Mouse (Mus musculus) embryonic facial prominence, embryonic 12.5 days (tissue): ENCODE measurements at regions not wholly inside any gene's neighbourhood (a gene's known extent, or its start where the extent isn't known, plus 50 kb on each side); places are given as distances from the start of the nearest gene placed in this dataset.

ENCODE experiments used
- ATAC-seq: fragments of 200-750 bp; cut with Nextera tagmentation; 2 replicates; pipeline ENCODE4 v1.8.0; 2017; ENCODE audit not compliant: insufficient number of reproducible peaks, insufficient read depth, low FRiP score, low TSS enrichment
- H3K27ac ChIP-seq: fragments of 300-500 bp; sonication (generic); 2 replicates; pipeline ENCODE4 v1.5.1; 2016; ENCODE audit warnings: mild to moderate bottlenecking
- H3K27me3 ChIP-seq: fragments of 300-500 bp; sonication (generic); 2 replicates; pipeline ENCODE4 v1.6.1; 2016; ENCODE audit warnings: mild to moderate bottlenecking, moderate library complexity
- H3K36me3 ChIP-seq: fragments of 300-500 bp; sonication (generic); 2 replicates; pipeline ENCODE4 v1.6.1; 2016; ENCODE audit warnings: mild to moderate bottlenecking
- H3K4me1 ChIP-seq: fragments of 300-500 bp; sonication (generic); 2 replicates; pipeline ENCODE4 v1.6.1; 2016
- H3K4me2 ChIP-seq: fragments of 300-500 bp; sonication (generic); replicated peaks from 2 replicates; pipeline ENCODE4 v1.6.1; 2016; ENCODE audit warnings: mild to moderate bottlenecking, moderate library complexity
- H3K4me3 ChIP-seq: fragments of 300-500 bp; sonication (generic); 2 replicates; pipeline ENCODE4 v1.5.1; 2016; ENCODE audit warnings: mild to moderate bottlenecking
- H3K9ac ChIP-seq: fragments of 300-500 bp; sonication (generic); 2 replicates; pipeline ENCODE4 v1.6.1; 2016; ENCODE audit warnings: mild to moderate bottlenecking, moderate library complexity
- H3K9me3 ChIP-seq: fragments of 300-500 bp; sonication (generic); 2 replicates; pipeline ENCODE4 v1.6.1; 2016; ENCODE audit warnings: mild to moderate bottlenecking, moderate library complexity
- WGBS: fragments of 180-500 bp; shearing (Covaris S2); methylation state at CpG from one replicate; pipeline ENCODE4 v1.1.7; 2016; 5-methylcytosine and 5-hydroxymethylcytosine counted together

GRCm38 (mm10) chr9:116464626-116465025 lies 289.5 kb upstream of the Tgfbr2 start:
- no peak overlapping the region for H3K27ac ChIP-seq
- H3K36me3 ChIP-seq, result no peaks in the 10 kb centered on the region
- 70% methylated on average over 2 of the region's 2 CpGs for WGBS
- no peak overlapping the region for H3K9ac ChIP-seq
- H3K4me1 ChIP-seq, result peaks cover 4% of the 10 kb centered on the region; the same call in 1 of the 2 replicates
- H3K27me3 ChIP-seq, result no peaks in the 10 kb centered on the region
- H3K4me3 ChIP-seq, result no peak overlapping the region
- H3K4me2 ChIP-seq, result no peak overlapping the region
- H3K9me3 ChIP-seq, result no peaks in the 10 kb centered on the region
- ATAC-seq, result no peak

- Histone ChIP-seq H3K9me3 (no peaks in the 10 kb centered on the region), H3K36me3 (no peaks in the 10 kb centered on the region), H3K4me2 (no peak overlapping the region), H3K27ac (no peak overlapping the region), H3K27me3 (no peaks in the 10 kb centered on the region), H3K4me3 (no peak overlapping the region), H3K4me1 (no peaks in the 10 kb centered on the region), H3K9ac (no peak overlapping the region)
- 73% methylated on average over 2 of the region's 2 CpGs for WGBS
- ATAC-seq, result no peak
Measured at GRCm38 (mm10) chr9:116462232-116462631, 287.1 kb upstream of the Tgfbr2 start.

- Histone ChIP-seq H3K4me1 (peaks cover 3% of the 10 kb centered on the region; the same call in 1 of the 2 replicates), H3K9ac (no peak overlapping the region), H3K4me2 (no peak overlapping the region), H3K36me3 (no peaks in the 10 kb centered on the region), H3K27me3 (no peaks in the 10 kb centered on the region), H3K4me3 (no peak overlapping the region), H3K27ac (no peak overlapping the region), H3K9me3 (no peaks in the 10 kb centered on the region)
- no peak for ATAC-seq
- 87% methylated on average over 2 of the region's 2 CpGs for WGBS
Measured at GRCm38 (mm10) chr9:116460022-116460421, 284.9 kb upstream of the Tgfbr2 start.

GRCm38 (mm10) chr9:116452050-116452449 lies 276.9 kb upstream of the Tgfbr2 start:
- H3K4me1 ChIP-seq, result peaks cover 3% of the 10 kb centered on the region; the same call in 1 of the 2 replicates
- ATAC-seq, result no peak
- H3K27ac ChIP-seq, result no peak overlapping the region
- H3K4me3 ChIP-seq, result no peak overlapping the region
- H3K9me3 ChIP-seq, result no peaks in the 10 kb centered on the region
- H3K9ac ChIP-seq, result no peak overlapping the region
- no peak overlapping the region for H3K4me2 ChIP-seq
- 87% methylated on average over 4 of the region's 4 CpGs for WGBS
- H3K27me3 ChIP-seq, result no peaks in the 10 kb centered on the region
- H3K36me3 ChIP-seq, result no peaks in the 10 kb centered on the region

- H3K27ac ChIP-seq, result no peak overlapping the region
- H3K9me3 ChIP-seq, result 0 out of 2 replicates have a peak, but pooled peaks cover 2% of the 10 kb centered on the region
- H3K4me1 ChIP-seq, result no peaks in the 10 kb centered on the region
- ATAC-seq, result no peak
- no peaks in the 10 kb centered on the region for H3K36me3 ChIP-seq
- no peak overlapping the region for H3K4me2 ChIP-seq
- no peak overlapping the region for H3K4me3 ChIP-seq
- H3K9ac ChIP-seq, result no peak overlapping the region
- H3K27me3 ChIP-seq, result no peaks in the 10 kb centered on the region
- WGBS, result 84% methylated on average over 4 of the region's 4 CpGs
Measured at GRCm38 (mm10) chr9:116450829-116451228, 275.7 kb upstream of the Tgfbr2 start.

GRCm38 (mm10) chr9:116447734-116448133 lies 272.6 kb upstream of the Tgfbr2 start:
- no peak overlapping the region for H3K4me3 ChIP-seq
- no peak for ATAC-seq
- H3K27me3 ChIP-seq, result no peaks in the 10 kb centered on the region

GRCm38 (mm10) chr9:116438580-116438979 lies 263.4 kb upstream of the Tgfbr2 start:
- 70% methylated on average over 1 of the region's 1 CpGs for WGBS
- Histone ChIP-seq H3K4me2 (no peak overlapping the region), H3K36me3 (no peaks in the 10 kb centered on the region), H3K27ac (no peak overlapping the region), H3K27me3 (no peaks in the 10 kb centered on the region), H3K4me3 (no peak overlapping the region), H3K9ac (no peak overlapping the region), H3K4me1 (no peaks in the 10 kb centered on the region), H3K9me3 (no peaks in the 10 kb centered on the region)
- ATAC-seq, result no peak

More at GRCm38 (mm10) chr9:116447734-116448133, 272.6 kb upstream of the Tgfbr2 start:
- Histone ChIP-seq H3K36me3 (no peaks in the 10 kb centered on the region), H3K9ac (no peak overlapping the region), H3K4me1 (no peaks in the 10 kb centered on the region), H3K27ac (no peak overlapping the region), H3K4me2 (no peak overlapping the region), H3K9me3 (0 out of 2 replicates have a peak, but pooled peaks cover 2% of the 10 kb centered on the region)
- WGBS, result 83% methylated on average over 6 of the region's 6 CpGs

GRCm38 (mm10) chr9:116434414-116434813 lies 259.3 kb upstream of the Tgfbr2 start:
- ATAC-seq, result no peak

GRCm38 (mm10) chr9:116429061-116429460 lies 253.9 kb upstream of the Tgfbr2 start:
- H3K4me2 ChIP-seq, result no peak overlapping the region
- H3K4me1 ChIP-seq, result peaks cover 4% of the 10 kb centered on the region
- H3K4me3 ChIP-seq, result no peak overlapping the region
- no peak overlapping the region for H3K9ac ChIP-seq
- no peaks in the 10 kb centered on the region for H3K9me3 ChIP-seq
- H3K27ac ChIP-seq, result peak overlapping the region; percentile 63
- H3K36me3 ChIP-seq, result no peaks in the 10 kb centered on the region
- no peaks in the 10 kb centered on the region for H3K27me3 ChIP-seq
- ATAC-seq, result no peak
- WGBS, result 79% methylated on average over 4 of the region's 4 CpGs

More at GRCm38 (mm10) chr9:116434414-116434813, 259.3 kb upstream of the Tgfbr2 start:
- no peak overlapping the region for H3K4me2 ChIP-seq
- 73% methylated on average over 1 of the region's 1 CpGs for WGBS
- no peak overlapping the region for H3K27ac ChIP-seq
- no peak overlapping the region for H3K9ac ChIP-seq
- H3K9me3 ChIP-seq, result no peaks in the 10 kb centered on the region
- no peaks in the 10 kb centered on the region for H3K4me1 ChIP-seq
- H3K4me3 ChIP-seq, result no peak overlapping the region
- no peaks in the 10 kb centered on the region for H3K27me3 ChIP-seq
- no peaks in the 10 kb centered on the region for H3K36me3 ChIP-seq

GRCm38 (mm10) chr9:116428475-116428874 lies 253.3 kb upstream of the Tgfbr2 start:
- no peaks in the 10 kb centered on the region for H3K9me3 ChIP-seq
- H3K4me1 ChIP-seq, result peaks cover 4% of the 10 kb centered on the region
- ATAC-seq, result peak; percentile 64; the same call in 1 of the 2 replicates
- H3K4me3 ChIP-seq, result no peak overlapping the region
- H3K27me3 ChIP-seq, result no peaks in the 10 kb centered on the region
- 5% methylated on average over 6 of the region's 6 CpGs for WGBS
- no peak overlapping the region for H3K9ac ChIP-seq
- H3K36me3 ChIP-seq, result no peaks in the 10 kb centered on the region
- no peak overlapping the region for H3K4me2 ChIP-seq
- peak overlapping the region; percentile 63; the same call in 1 of the 2 replicates for H3K27ac ChIP-seq

- H3K4me1 ChIP-seq, result peaks cover 4% of the 10 kb centered on the region
- H3K27ac ChIP-seq, result no peak overlapping the region
- WGBS, result 46% methylated on average over 6 of the region's 6 CpGs
- ATAC-seq, result no peak
- H3K4me3 ChIP-seq, result no peak overlapping the region
- no peaks in the 10 kb centered on the region for H3K9me3 ChIP-seq
- no peaks in the 10 kb centered on the region for H3K36me3 ChIP-seq
- no peak overlapping the region for H3K9ac ChIP-seq
- H3K27me3 ChIP-seq, result no peaks in the 10 kb centered on the region
- H3K4me2 ChIP-seq, result no peak overlapping the region
Measured at GRCm38 (mm10) chr9:116427278-116427677, 252.1 kb upstream of the Tgfbr2 start.

- Histone ChIP-seq H3K9ac (no peak overlapping the region), H3K4me1 (peaks cover 4% of the 10 kb centered on the region), H3K4me3 (no peak overlapping the region), H3K27ac (no peak overlapping the region), H3K9me3 (no peaks in the 10 kb centered on the region), H3K4me2 (no peak overlapping the region), H3K27me3 (no peaks in the 10 kb centered on the region), H3K36me3 (no peaks in the 10 kb centered on the region)
- no peak for ATAC-seq
- 50% methylated on average over 19 of the region's 19 CpGs for WGBS
Measured at GRCm38 (mm10) chr9:116426269-116426999, 251.3 kb upstream of the Tgfbr2 start.
